Mouse (Mus musculus) heart, postnatal 10 days (tissue): ENCODE results near the gene Kctd15. TPM values are rescaled to one million over a fixed set of nuclear protein-coding genes. Genes with fewer than 3 reads are reported as not detected.
A peak's percentile ranks its signal among the peaks of the same experiment; 100 is the strongest.

Source experiments
- DNase-seq, 2 experiments: peaks; one replicate each; pipeline ENCODE4 v3.0.0; 2021
- intact Hi-C: fragments of 180-260 bp; cut with DNase I; formaldehyde crosslinking; loops from one replicate; pipeline ENCODE4 v1.15.1; 2025
- total RNA-seq, 2 experiments: library from RNA; stranded (reverse); gene quantifications; 2 replicates each; pipeline ENCODE4 v1.2.3; 2021

The Kctd15 gene
- total RNA-seq, 2 experiments from 2014 or later, result 4.2 to 5.8 TPM

GRCm38 (mm10) chr7:34630211-34631085, 26.1 kb downstream of the Kctd15 start:
- DNase-seq, result peak; percentile 63 to 77
- intact Hi-C loops, result no loop called here

- peak in 1 of 2 experiments; percentile 21 for DNase-seq
- intact Hi-C loops, result no loop called here
Observed at GRCm38 (mm10) chr7:34629702-34630210, 26.8 kb downstream of the Kctd15 start.

- no peak for DNase-seq
Observed at GRCm38 (mm10) chr7:34620411-34620810, 36.1 kb downstream of the Kctd15 start.

GRCm38 (mm10) chr7:34618141-34618890, 38.2 kb downstream of the Kctd15 start:
- intact Hi-C loops, result loop anchor here (5.0 kb wide), 2 partner anchors 39 to 54 kb away; partner anchors contain the start of gene Kctd15
- DNase-seq, result no peak

More at GRCm38 (mm10) chr7:34620411-34620810, 36.1 kb downstream of the Kctd15 start:
- intact Hi-C loops, result no loop called here

- DNase-seq, result no peak
- intact Hi-C loops, result loop anchor here (5.0 kb wide), 2 partner anchors 41 to 56 kb away; partner anchors contain the start of gene Kctd15
Observed at GRCm38 (mm10) chr7:34616275-34616674, 40.3 kb downstream of the Kctd15 start.

- DNase-seq, result no peak
- intact Hi-C loops, result no loop called here
Observed at GRCm38 (mm10) chr7:34610445-34610844, 46.1 kb downstream of the Kctd15 start.

GRCm38 (mm10) chr7:34607334-34607970, 49.1 kb downstream of the Kctd15 start:
- no peak for DNase-seq
- intact Hi-C loops, result no loop called here

GRCm38 (mm10) chr7:34606729-34607128, 49.8 kb downstream of the Kctd15 start:
- peak; percentile 35 to 53 for DNase-seq
- intact Hi-C loops, result no loop called here

- DNase-seq, result no peak
- intact Hi-C loops, result no loop called here
Observed at GRCm38 (mm10) chr7:34606051-34606450, 50.5 kb downstream of the Kctd15 start.

GRCm38 (mm10) chr7:34598576-34598975, 58.0 kb downstream of the Kctd15 start:
- intact Hi-C loops, result no loop called here
- DNase-seq, result no peak

- no peak for DNase-seq
- intact Hi-C loops, result no loop called here
Observed at GRCm38 (mm10) chr7:34597986-34598385, 58.5 kb downstream of the Kctd15 start.

- intact Hi-C loops, result no loop called here
- no peak for DNase-seq
Observed at GRCm38 (mm10) chr7:34596531-34597235, 59.8 kb downstream of the Kctd15 start.

GRCm38 (mm10) chr7:34595307-34595565, 61.3 kb downstream of the Kctd15 start:
- DNase-seq, result no peak
- intact Hi-C loops, result no loop called here

GRCm38 (mm10) chr7:34594501-34595306, 61.8 kb downstream of the Kctd15 start:
- intact Hi-C loops, result no loop called here
- DNase-seq, result peak; percentile 68 to 79

GRCm38 (mm10) chr7:34590711-34591110, 65.8 kb downstream of the Kctd15 start:
- DNase-seq, result no peak
- intact Hi-C loops, result no loop called here

Other genes starting within 250 kb of the Kctd15 start
- under 1 TPM; 0.25 to 0.65 TPM for gene Chst8, start 156.0 kb upstream of the Kctd15 start, total RNA-seq